Mouse (Mus musculus): Measurements from ENCODE around the gene Arl15.

Arl15 gene

GRCm38 (mm10) chr13:113990701-113991100, 196.4 kb downstream of the Arl15 start:
- DNase-seq (ENCODE audit: low spot score): peak; percentile 19

GRCm38 (mm10) chr13:113993066-113993465, 198.8 kb downstream of the Arl15 start:
- no peak for DNase-seq (ENCODE audit: low spot score)

GRCm38 (mm10) chr13:113994586-113994985, 200.3 kb downstream of the Arl15 start:
- no peak for DNase-seq (ENCODE audit: low spot score)

- DNase-seq (ENCODE audit: low spot score): no peak
Measured at GRCm38 (mm10) chr13:113995490-113996236, 201.4 kb downstream of the Arl15 start.

GRCm38 (mm10) chr13:113998811-113999210, 204.5 kb downstream of the Arl15 start:
- no peak for DNase-seq (ENCODE audit: low spot score)

GRCm38 (mm10) chr13:114003463-114003862, 209.2 kb downstream of the Arl15 start:
- DNase-seq (ENCODE audit: low spot score): no peak

- DNase-seq (ENCODE audit: low spot score): no peak
Measured at GRCm38 (mm10) chr13:114004191-114004590, 209.9 kb downstream of the Arl15 start.

- DNase-seq (ENCODE audit: low spot score): peak; percentile 9
Measured at GRCm38 (mm10) chr13:114009786-114010185, 215.5 kb downstream of the Arl15 start.

GRCm38 (mm10) chr13:114010521-114010920, 216.2 kb downstream of the Arl15 start:
- DNase-seq (ENCODE audit: low spot score): no peak

- DNase-seq (ENCODE audit: low spot score): peak; percentile 14
Measured at GRCm38 (mm10) chr13:114011019-114011418, 216.7 kb downstream of the Arl15 start.

GRCm38 (mm10) chr13:114017928-114018327, 223.6 kb downstream of the Arl15 start:
- DNase-seq (ENCODE audit: low spot score): no peak

- DNase-seq (ENCODE audit: low spot score): no peak
Measured at GRCm38 (mm10) chr13:114023541-114023940, 229.2 kb downstream of the Arl15 start.

GRCm38 (mm10) chr13:114026306-114026705, 232.0 kb downstream of the Arl15 start:
- DNase-seq (ENCODE audit: low spot score): no peak

- DNase-seq (ENCODE audit: low spot score): no peak
Measured at GRCm38 (mm10) chr13:114026751-114027150, 232.4 kb downstream of the Arl15 start.

- no peak for DNase-seq (ENCODE audit: low spot score)
Measured at GRCm38 (mm10) chr13:114048071-114048470, 253.8 kb downstream of the Arl15 start.

- DNase-seq (ENCODE audit: low spot score): no peak
Measured at GRCm38 (mm10) chr13:114048688-114049087, 254.4 kb downstream of the Arl15 start.

- DNase-seq (ENCODE audit: low spot score): no peak
Measured at GRCm38 (mm10) chr13:114051151-114051850, 257.0 kb downstream of the Arl15 start.

- DNase-seq (ENCODE audit: low spot score): no peak
Measured at GRCm38 (mm10) chr13:114052426-114053205, 258.3 kb downstream of the Arl15 start.

GRCm38 (mm10) chr13:114053261-114053660, 259.0 kb downstream of the Arl15 start:
- DNase-seq (ENCODE audit: low spot score): no peak

- no peak for DNase-seq (ENCODE audit: low spot score)
Measured at GRCm38 (mm10) chr13:114055686-114056085, 261.4 kb downstream of the Arl15 start.

GRCm38 (mm10) chr13:114060258-114060657, 266.0 kb downstream of the Arl15 start:
- DNase-seq (ENCODE audit: low spot score): peak; percentile 40

- DNase-seq (ENCODE audit: low spot score): no peak
Measured at GRCm38 (mm10) chr13:114061234-114061633, 266.9 kb downstream of the Arl15 start.

GRCm38 (mm10) chr13:114064069-114064468, 269.8 kb downstream of the Arl15 start:
- DNase-seq (ENCODE audit: low spot score): peak; percentile 14

Measured in adipocyte (in vitro differentiated cells).